Comparison of ENCODE assay signal across 8 mouse cellular contexts in genomic region chr13:89738776-89739695, GRCm38 (mm10). TPM values are rescaled to one million over a fixed set of nuclear protein-coding genes. Genes with fewer than 3 reads are reported as not detected.
DNase-seq lines count a peak whose midpoint lies in the region; ATAC-seq and TF ChIP-seq lines count a peak whose summit lies in the region.

No protein-coding gene starts in this region.

- peak overlapping the region; percentile 62 for H3K4me3 ChIP-seq in cerebellum, adult 2 months (replicated peaks; ENCODE audit: insufficient read depth, low read depth, low read length)
- peak overlapping the region; percentile 67 for H3K4me3 ChIP-seq in forebrain, postnatal 0 days (ENCODE audit: low read depth, low read length)
- peak overlapping the region; percentile 64 for H3K4me3 ChIP-seq in lung, postnatal 0 days (ENCODE audit: low read depth, low read length)

- H3K36me3 ChIP-seq in forebrain, postnatal 0 days (ENCODE audit: insufficient read depth) = no peaks in the 10 kb centered on the region
- H3K36me3 ChIP-seq in lung, postnatal 0 days (ENCODE audit: insufficient read depth, low read length) = no peaks in the 10 kb centered on the region

- peak; percentile 38 for ATAC-seq in forebrain, postnatal 0 days
- peak; percentile 86 for ATAC-seq in lung, postnatal 0 days

- no peaks in the 10 kb centered on the region; the same call in 1 of the 2 replicates for H3K27me3 ChIP-seq in cerebellum, adult 2 months (ENCODE audit: control insufficient read depth, insufficient read depth, low read length)
- no peaks in the 10 kb centered on the region; the same call in 1 of the 2 replicates for H3K27me3 ChIP-seq in forebrain, postnatal 0 days (ENCODE audit: insufficient read depth, low read length)
- H3K27me3 ChIP-seq in lung, postnatal 0 days (replicated peaks; ENCODE audit: insufficient read depth, low read length) = no peaks in the 10 kb centered on the region

- intact Hi-C loops in heart, postnatal 36 days (cut with DNase I) = no loop called here

- TF ChIP-seq CTCF in cerebellum, adult 2 months (IDR thresholded peaks at IDR 0.05; ENCODE audit: borderline replicate concordance, insufficient read depth, low read depth, low read length) = no peak
- no peak for TF ChIP-seq CTCF in forebrain, postnatal 0 days (IDR thresholded peaks at IDR 0.05; ENCODE audit: low read depth)
- TF ChIP-seq CTCF in lung, postnatal 0 days (IDR thresholded peaks at IDR 0.05) = no peak

- TF ChIP-seq POLR2A in cerebellum, adult 2 months (IDR thresholded peaks at IDR 0.05; ENCODE audit: borderline replicate concordance, insufficient read depth, low read length) = no peak

- H3K27ac ChIP-seq in cerebellum, adult 2 months (ENCODE audit: insufficient read depth, low read length) = no peak overlapping the region
- peak overlapping the region; percentile 85 for H3K27ac ChIP-seq in forebrain, postnatal 0 days (ENCODE audit: low read depth, low read length)
- peak overlapping the region; percentile 76 for H3K27ac ChIP-seq in lung, postnatal 0 days (ENCODE audit: low read length)

- 3% methylated on average over 31 of the region's 31 CpGs for WGBS in cerebellum, adult 2 months
- WGBS in forebrain, postnatal 0 days = 3% methylated on average over 31 of the region's 31 CpGs
- 1% methylated on average over 31 of the region's 31 CpGs for WGBS in lung, postnatal 0 days

- TF ChIP-seq EP300 in lung, postnatal 0 days (IDR thresholded peaks at IDR 0.05) = no peak

- H3K9me3 ChIP-seq in forebrain, postnatal 0 days (ENCODE audit: low read length) = no peaks in the 10 kb centered on the region
- no peaks in the 10 kb centered on the region for H3K9me3 ChIP-seq in lung, postnatal 0 days (ENCODE audit: low read length)

- peak overlapping the region; percentile 87 for H3K4me2 ChIP-seq in forebrain, postnatal 0 days (ENCODE audit: low read depth)
- peak overlapping the region; percentile 91 for H3K4me2 ChIP-seq in lung, postnatal 0 days (replicated peaks; ENCODE audit: low read depth, low read length)

- no peaks in the 10 kb centered on the region for H3K4me1 ChIP-seq in cerebellum, adult 2 months (ENCODE audit: control insufficient read depth, insufficient read depth, low read length)
- 0 out of 2 replicates have a peak, but pooled peaks cover 13% of the 10 kb centered on the region for H3K4me1 ChIP-seq in forebrain, postnatal 0 days (ENCODE audit: insufficient read depth)
- peaks cover 3% of the 10 kb centered on the region; the same call in 1 of the 2 replicates for H3K4me1 ChIP-seq in lung, postnatal 0 days (ENCODE audit: insufficient read depth, low read depth, low read length)

- H3K9ac ChIP-seq in forebrain, postnatal 0 days = peak overlapping the region; percentile 68
- peak overlapping the region; percentile 41 for H3K9ac ChIP-seq in lung, postnatal 0 days (replicated peaks; ENCODE audit: low read depth)

- peak; percentile 73 for DNase-seq in MEL-GATA-1-ER (ENCODE audit: extremely low read depth, low read depth)
- peak; percentile 42 to 46 for DNase-seq in cerebellum, adult 2 months
- DNase-seq in forebrain, postnatal 0 days = peak; percentile 73
- DNase-seq in heart, postnatal 36 days = peak; percentile 81 to 84
- DNase-seq in layer of hippocampus, adult 8-10 months (ENCODE audit: low spot score in 2 of 2) = peak; percentile 31 to 34
- DNase-seq in lung, postnatal 0 days (ENCODE audit: low spot score) = peak; percentile 93
- peak; percentile 80 for DNase-seq in ovary, adult 18-20 months (ENCODE audit: low spot score)
- peak; percentile 34 to 43 for DNase-seq in thymus, postnatal 10 days (ENCODE audit: low spot score in 2 of 2)

RNA-seq across cellular contexts. Expression of gene Vcan, which starts 3.3 kb away (rescaled TPM):
- 6.9 and 9.5 TPM in 2 replicates for polyA plus RNA-seq in cerebellum, adult 2 months (2012; rRNA removed)
- 64.9 and 70.9 TPM in 2 replicates for total RNA-seq in forebrain, postnatal 0 days (2014; rRNA removed)
- 18.9 and 25.0 TPM in 2 replicates for polyA plus RNA-seq in forebrain, postnatal 0 days (2015; fragmentation: Nextera tagmentation; extraction: Ambion mirVana)
- 1 to 10 TPM; 8.5 to 9.7 TPM for total RNA-seq in heart, postnatal 36 days (2021)
- total RNA-seq in layer of hippocampus, adult 8-10 months (2022) = 10 to 100 TPM; 15.6 to 17.8 (median 16.7) TPM
- 12.1 and 12.3 TPM in 2 replicates for polyA plus RNA-seq in lung, postnatal 0 days (2015; fragmentation: Nextera tagmentation; extraction: Ambion mirVana)

Comparison
In these comparisons a context has a peak if more than half of its experiments do, and no peak if none do; other contexts are left out.
1. DNase-seq: peak in every context shown above with its lines; median percentile 93 in lung, postnatal 0 days; 82 in heart, postnatal 36 days; 80 in ovary, adult 18-20 months; 73 in MEL-GATA-1-ER; 73 in forebrain, postnatal 0 days; 44 in cerebellum, adult 2 months; 38 in thymus, postnatal 10 days; 32 in layer of hippocampus, adult 8-10 months.